Mouse (Mus musculus): ENCODE data around the gene Med27. TPM values are rescaled to one million over a fixed set of nuclear protein-coding genes. Genes with fewer than 3 reads are reported as not detected.

The Med27 gene
- total and polyA plus RNA-seq, 3 experiments, result 32.1 to 36.2 (median 33.6) TPM

GRCm38 (mm10) chr2:29317906-29318470, 28.6 kb upstream of the Med27 start:
- TF ChIP-seq ETS1 (conservative IDR thresholded peaks at IDR 0.05; ENCODE audit: low read depth, low read length), result no peak
- TF ChIP-seq MAFK (IDR thresholded peaks at IDR 0.05; ENCODE audit: insufficient replicate concordance, low read length), result no peak
- no peak for TF ChIP-seq IRF4 (IDR thresholded peaks at IDR 0.05; ENCODE audit: low read depth, low read length)
- TF ChIP-seq ELF1 (IDR thresholded peaks at IDR 0.05; ENCODE audit: low read depth, low read length), result no peak
- TF ChIP-seq KAT2A (IDR thresholded peaks at IDR 0.05; ENCODE audit: insufficient replicate concordance, low read length), result no peak
- TF ChIP-seq RCOR1 (conservative IDR thresholded peaks at IDR 0.05; ENCODE audit: low read depth, low read length), result no peak
- TF ChIP-seq USF2 (conservative IDR thresholded peaks at IDR 0.05; ENCODE audit: low read depth, low read length), result no peak
- TF ChIP-seq RAD21 (IDR thresholded peaks at IDR 0.05; ENCODE audit: low read depth, low read length), result no peak
- no peak for DNase-seq (ENCODE audit: extremely low read depth)
- Histone ChIP-seq H3K79me2 (replicated peaks; ENCODE audit: control insufficient read depth, extremely low read depth, insufficient read depth, poor library complexity, severe bottlenecking) (no peaks in the 10 kb centered on the region), H3K4me2 (ENCODE audit: insufficient read depth, low read depth, poor library complexity, severe bottlenecking) (no peak overlapping the region), H3K4me1 (ENCODE audit: control insufficient read depth in 1 of 2, insufficient read depth in 2 of 2) (no peaks in the 10 kb centered on the region), H3K36me3 (replicated peaks in 1 of 2; ENCODE audit: control insufficient read depth in 1 of 2, insufficient read depth in 1 of 2, low read length in 1 of 2) (no peaks in the 10 kb centered on the region), H3K27me3 (replicated peaks) (peaks cover 37% of the 10 kb centered on the region), H3K4me3 (replicated peaks in 1 of 3; ENCODE audit: low read depth in 2 of 3, low read length in 2 of 3, poor library complexity in 1 of 3) (no peak overlapping the region), H3K27ac (ENCODE audit: insufficient read depth, low read depth) (no peak overlapping the region), H3K9ac (ENCODE audit: insufficient read depth, low read depth) (no peak overlapping the region), H3K9me3 (replicated peaks; ENCODE audit: low read length) (no peaks in the 10 kb centered on the region)
- dilution Hi-C loops (cut with MboI; ENCODE audit: extremely low pct_ligation_motif_present, extremely low pct_unique_long_range_greater_than_20kb, low sequenced_read_pairs), result no loop called here
- in situ Hi-C loops (cut with MboI; ENCODE audit: low pct_ligation_motif_present, low pct_unique_long_range_greater_than_20kb, low sequenced_read_pairs), result no loop called here

- no peaks in the 10 kb centered on the region for H3K4me1 ChIP-seq (ENCODE audit: control insufficient read depth in 1 of 2, insufficient read depth in 2 of 2)
These were observed 28.0 kb upstream of the Med27 start for GRCm38 (mm10) chr2:29318596-29318995.

More at GRCm38 (mm10) chr2:29318596-29318995, 28.0 kb upstream of the Med27 start:
- H3K4me3 ChIP-seq (replicated peaks in 1 of 3; ENCODE audit: low read depth in 2 of 3, low read length in 2 of 3, poor library complexity in 1 of 3), result no peak overlapping the region
- no peak overlapping the region for H3K27ac ChIP-seq (ENCODE audit: insufficient read depth, low read depth)
- H3K36me3 ChIP-seq (replicated peaks in 1 of 2; ENCODE audit: control insufficient read depth in 1 of 2, insufficient read depth in 1 of 2, low read length in 1 of 2), result no peaks in the 10 kb centered on the region
- no peak overlapping the region for H3K9ac ChIP-seq (ENCODE audit: insufficient read depth, low read depth)
- no peak for DNase-seq (ENCODE audit: extremely low read depth)
- no peaks in the 10 kb centered on the region for H3K9me3 ChIP-seq (replicated peaks; ENCODE audit: low read length)
- H3K79me2 ChIP-seq (replicated peaks; ENCODE audit: control insufficient read depth, extremely low read depth, insufficient read depth, poor library complexity, severe bottlenecking), result no peaks in the 10 kb centered on the region
- in situ Hi-C loops (cut with MboI; ENCODE audit: low pct_ligation_motif_present, low pct_unique_long_range_greater_than_20kb, low sequenced_read_pairs), result no loop called here
- dilution Hi-C loops (cut with MboI; ENCODE audit: extremely low pct_ligation_motif_present, extremely low pct_unique_long_range_greater_than_20kb, low sequenced_read_pairs), result no loop called here
- H3K4me2 ChIP-seq (ENCODE audit: insufficient read depth, low read depth, poor library complexity, severe bottlenecking), result no peak overlapping the region
- peaks cover 32% of the 10 kb centered on the region for H3K27me3 ChIP-seq (replicated peaks)
- TF ChIP-seq MEF2A (IDR thresholded peaks at IDR 0.05; ENCODE audit: borderline replicate concordance, low read depth, low read length) (no peak), POLR2A (IDR thresholded peaks at IDR 0.05; ENCODE audit: low read depth, low read length) (no peak), RAD21 (IDR thresholded peaks at IDR 0.05; ENCODE audit: low read depth, low read length) (no peak), BHLHE40 (IDR thresholded peaks at IDR 0.05; ENCODE audit: low read depth, low read length) (no peak), CHD2 (IDR thresholded peaks at IDR 0.05; ENCODE audit: low read length) (no peak), NRF1 (IDR thresholded peaks at IDR 0.05; ENCODE audit: low read depth, low read length) (no peak), POLR2AphosphoS2 (IDR thresholded peaks at IDR 0.05; ENCODE audit: low read depth, low read length) (no peak), MAFK (IDR thresholded peaks at IDR 0.05; ENCODE audit: insufficient replicate concordance, low read length) (no peak), ELF1 (IDR thresholded peaks at IDR 0.05; ENCODE audit: low read depth, low read length) (no peak), EP300 (IDR thresholded peaks at IDR 0.05; ENCODE audit: low read length) (no peak), ZNF384 (IDR thresholded peaks at IDR 0.05; ENCODE audit: low read depth, low read length) (no peak), ETS1 (conservative IDR thresholded peaks at IDR 0.05; ENCODE audit: low read depth, low read length) (no peak), TBP (conservative IDR thresholded peaks at IDR 0.05; ENCODE audit: low read depth, low read length) (no peak), ZMIZ1 (IDR thresholded peaks at IDR 0.05; ENCODE audit: low read depth, low read length) (no peak), MAZ (IDR thresholded peaks at IDR 0.05; ENCODE audit: low read depth, low read length) (no peak), USF2 (conservative IDR thresholded peaks at IDR 0.05; ENCODE audit: low read depth, low read length) (no peak), ZKSCAN1 (IDR thresholded peaks at IDR 0.05; ENCODE audit: borderline replicate concordance, low read depth, low read length) (no peak), TCF12 (IDR thresholded peaks at IDR 0.05; ENCODE audit: low read depth, low read length) (no peak)

Data from CH12.LX (cell line).